Mouse (Mus musculus): ENCODE results near the gene Olfr27.

The Olfr27 gene

DNA sequence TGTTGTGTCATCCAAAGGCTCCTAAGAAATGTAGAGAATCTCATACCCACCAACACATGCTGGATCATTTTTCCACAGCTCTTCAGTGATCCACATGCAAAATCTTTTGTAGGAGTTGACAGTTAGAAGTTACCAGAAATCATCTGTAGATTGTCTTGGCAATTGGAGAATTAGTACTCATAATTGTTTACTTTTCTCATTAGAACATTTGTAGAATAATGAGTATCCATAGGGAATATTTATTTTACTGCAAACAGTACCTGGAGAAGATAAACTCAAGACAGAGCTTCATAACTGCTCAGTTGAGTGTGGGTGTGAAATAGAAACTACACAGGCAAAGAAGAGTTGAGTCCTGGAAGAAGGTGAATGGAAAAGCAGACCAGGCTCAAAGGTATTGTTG, at the start of gene Olfr27:
TSS of gene Olfr27 (plus strand) at position 301 of the 400 bp plus-strand sequence.
- no peak for DNase-seq

DNA sequence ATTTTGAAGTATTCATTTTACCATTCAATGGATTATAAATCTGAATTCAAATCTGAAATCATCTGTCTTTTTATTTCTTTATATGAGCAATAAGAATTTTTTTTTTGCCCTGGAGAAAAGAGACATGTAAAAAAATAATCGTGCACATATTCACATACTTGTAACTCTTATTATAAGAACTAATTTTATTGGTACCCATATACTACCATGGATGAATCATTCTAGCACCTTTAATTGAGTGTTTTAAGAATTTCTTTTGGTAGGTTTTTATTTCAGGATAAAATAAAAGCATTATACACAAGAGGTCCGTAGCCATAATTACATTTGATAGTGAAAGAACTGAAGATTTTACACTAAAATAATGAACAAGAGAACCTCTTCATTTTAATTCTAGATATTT, 49.1 kb upstream of the Olfr27 start, which contains the start of gene Olfr938:
TSS of gene Olfr938 (minus strand) at position 101 of the 400 bp plus-strand sequence.
- DNase-seq = no peak

DNA sequence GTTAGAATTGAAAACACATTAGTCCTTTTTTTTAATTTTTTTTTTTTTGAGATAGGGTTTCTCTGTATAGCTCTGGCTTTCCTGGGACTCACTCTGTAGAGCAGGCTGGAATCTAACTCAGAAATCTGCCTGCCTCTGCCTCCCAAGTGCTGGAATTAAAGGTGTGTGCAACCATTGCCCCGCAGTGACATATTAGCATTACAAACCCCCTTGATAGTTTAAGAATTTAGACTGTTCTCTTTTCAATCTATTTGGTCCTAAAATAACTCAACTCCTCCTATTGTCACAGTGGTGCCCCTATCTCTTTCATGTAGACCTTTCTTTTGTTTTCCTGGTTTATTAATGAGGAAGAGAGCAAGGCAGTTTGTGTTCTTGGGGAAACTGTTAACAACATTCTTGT, 605 bp upstream of the Olfr27 start:
- DNase-seq = no peak

DNA sequence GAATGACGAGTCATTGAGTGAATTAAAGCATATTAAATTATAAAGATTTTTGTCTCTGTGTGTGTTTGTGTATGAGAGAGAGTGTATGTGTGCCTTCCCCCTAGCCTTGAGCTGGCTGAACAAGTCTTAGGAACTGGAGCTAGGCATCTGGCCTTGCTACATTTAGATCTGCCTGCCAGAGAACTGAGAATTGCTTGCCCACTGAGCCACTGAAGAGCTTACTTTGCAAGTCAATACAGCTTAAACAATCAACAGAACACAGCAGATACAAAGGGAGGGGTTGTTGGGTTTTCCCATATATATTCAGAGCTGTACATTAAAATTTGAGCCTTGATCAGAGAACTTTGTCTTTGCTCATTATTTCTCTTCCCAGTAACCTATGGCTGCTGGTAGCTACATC, 24.5 kb downstream of the Olfr27 start:
- DNase-seq = no peak

DNA sequence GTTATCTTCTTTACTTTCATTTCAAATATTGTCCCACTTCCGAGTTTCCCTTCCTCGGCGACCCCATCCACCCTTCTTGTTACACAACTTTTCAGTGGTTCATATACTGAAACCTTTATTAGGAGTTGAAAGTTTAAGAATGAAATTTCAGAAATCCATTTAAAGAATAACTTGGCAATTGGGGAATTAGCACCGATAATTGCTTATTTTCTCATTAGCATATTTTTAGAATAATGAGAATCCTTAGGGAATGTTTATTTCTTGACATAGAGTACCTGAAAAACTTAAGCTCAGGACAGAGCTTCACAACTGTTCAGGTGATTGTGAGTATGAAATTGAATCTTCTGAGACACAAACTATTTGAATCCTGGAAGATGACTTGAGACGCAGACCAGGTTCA, 38.1 kb downstream of the Olfr27 start, which contains the start of gene Olfr943:
TSS of gene Olfr943 (plus strand) at position 301 of the 400 bp plus-strand sequence.
- DNase-seq = no peak

All from lung, postnatal 14 days (tissue).